Mouse (Mus musculus) limb, embryonic 13.5 days (tissue): ENCODE measurements around the gene Myl10. TPM values are rescaled to one million over a fixed set of nuclear protein-coding genes. Genes with fewer than 3 reads are reported as not detected.

Source experiments
- polyA plus RNA-seq: library from polyadenylated mRNA; unstranded; fragments of >200 nt; fragmentation: Nextera tagmentation; extraction: Ambion mirVana; gene quantifications from 2 replicates; pipeline ENCODE4 v1.2.1, GENCODE M21; 2015

The Myl10 gene
- polyA plus RNA-seq, 1 experiment from 2014 or later, result not detected

Other genes with a start within 250 kb of the Myl10 start
- 80.8 and 83.7 TPM in 2 replicates for gene Cux1, start 125.7 kb upstream of the Myl10 start, polyA plus RNA-seq
- gene Col26a1, start 190.1 kb downstream of the Myl10 start, polyA plus RNA-seq, result 136 and 141 TPM in 2 replicates
- gene Ift22, start 215.0 kb downstream of the Myl10 start, polyA plus RNA-seq, result 60.4 and 65.8 TPM in 2 replicates